Mouse (Mus musculus) left cerebral cortex, adult 11 months (tissue): Measurements from ENCODE around the gene Folr2.

Experiments
- DNase-seq: peaks from one replicate; pipeline ENCODE4 v3.0.0; 2022; ENCODE audit warnings: low spot score

Folr2 gene

GRCm38 (mm10) chr7:101857094-101857493 is at the start of gene Folr2:
TSS of gene Folr2 (minus strand) at chr7:101857194.
- DNase-seq: no peak

- DNase-seq: no peak
Measured at GRCm38 (mm10) chr7:101906696-101907095, 49.7 kb upstream of the Folr2 start.

- DNase-seq: no peak
Measured at GRCm38 (mm10) chr7:101906287-101906681, 49.3 kb upstream of the Folr2 start, which contains the start of gene Tomt. TSS of gene Tomt (minus strand) at chr7:101906359.

GRCm38 (mm10) chr7:101905561-101906286 is 48.7 kb upstream of the Folr2 start, which contains the start of gene Lamtor1:
TSS of gene Lamtor1 (plus strand) at chr7:101905904.
- DNase-seq: peak; percentile 99

GRCm38 (mm10) chr7:101902846-101903245 is 45.9 kb upstream of the Folr2 start:
- DNase-seq: no peak

- no peak for DNase-seq
Measured at GRCm38 (mm10) chr7:101901969-101902368, 45.0 kb upstream of the Folr2 start.

- DNase-seq: no peak
Measured at GRCm38 (mm10) chr7:101900331-101901097, 43.5 kb upstream of the Folr2 start.

GRCm38 (mm10) chr7:101896104-101897066 is 39.4 kb upstream of the Folr2 start:
- DNase-seq: peak; percentile 98

GRCm38 (mm10) chr7:101895695-101896094 is 38.7 kb upstream of the Folr2 start:
- no peak for DNase-seq

- no peak for DNase-seq
Measured at GRCm38 (mm10) chr7:101888460-101888859, 31.5 kb upstream of the Folr2 start.

GRCm38 (mm10) chr7:101886274-101886673 is 29.3 kb upstream of the Folr2 start:
- DNase-seq: no peak

- DNase-seq: no peak
Measured at GRCm38 (mm10) chr7:101884160-101884559, 27.2 kb upstream of the Folr2 start.

GRCm38 (mm10) chr7:101882413-101883154 is 25.6 kb upstream of the Folr2 start:
- DNase-seq: no peak

GRCm38 (mm10) chr7:101880855-101881254 is 23.9 kb upstream of the Folr2 start:
- DNase-seq: no peak

GRCm38 (mm10) chr7:101875978-101876377 is 19.0 kb upstream of the Folr2 start:
- DNase-seq: no peak

- no peak for DNase-seq
Measured at GRCm38 (mm10) chr7:101871296-101871695, 14.3 kb upstream of the Folr2 start.

GRCm38 (mm10) chr7:101870629-101871028 is 13.6 kb upstream of the Folr2 start, which contains the start of gene Folr1:
TSS of gene Folr1 (minus strand) at chr7:101870788.
- no peak for DNase-seq

- no peak for DNase-seq
Measured at GRCm38 (mm10) chr7:101869163-101869500, 12.1 kb upstream of the Folr2 start.

- DNase-seq: no peak
Measured at GRCm38 (mm10) chr7:101868241-101869162, 11.5 kb upstream of the Folr2 start.

GRCm38 (mm10) chr7:101867482-101867881 is 10.5 kb upstream of the Folr2 start:
- DNase-seq: no peak
